Mouse (Mus musculus) MEL (cell line): ENCODE data around the gene Snd1. TPM values are rescaled to one million over a fixed set of nuclear protein-coding genes. Genes with fewer than 3 reads are reported as not detected.

ENCODE experiments used
- DNase-seq: peaks from one replicate; pipeline ENCODE4 v3.0.0; 2011; ENCODE audit warnings: low read depth, low spot score
- H3K27ac ChIP-seq: 2 replicates; pipeline ENCODE4 v1.5.1; 2012; ENCODE audit warnings: low read depth, mild to moderate bottlenecking, control low read depth, low read length, moderate library complexity; ENCODE audit not compliant: control insufficient read depth
- H3K27me3 ChIP-seq, 2 experiments: fragments of 150-350 bp in 1 of 2; sonication (generic) in 1 of 2; 2 replicates each; pipeline ENCODE4 v1.6.1; 2012; ENCODE audit warnings: low read length in 2 of 2, mild to moderate bottlenecking in 2 of 2, improper control_type of control experiment in 1 of 2, moderate library complexity in 1 of 2; ENCODE audit not compliant: insufficient read depth in 2 of 2, control insufficient read depth in 1 of 2
- H3K36me3 ChIP-seq, 2 experiments: 2 replicates each; pipeline ENCODE4 v1.6.1; 2012 to 2014; ENCODE audit warnings: low read length in 2 of 2, improper control_type of control experiment in 1 of 2, inconsistent platforms in 1 of 2, mild to moderate bottlenecking in 1 of 2; ENCODE audit not compliant: insufficient read depth in 2 of 2, control insufficient read depth in 1 of 2
- H3K4me1 ChIP-seq, 2 experiments: fragments of 150-350 bp in 1 of 2; sonication (generic) in 1 of 2; 2 replicates each; pipeline ENCODE4 v1.6.1; 2012; ENCODE audit warnings: low read length in 2 of 2, improper control_type of control experiment in 1 of 2, mild to moderate bottlenecking in 1 of 2; ENCODE audit not compliant: insufficient read depth in 2 of 2, control insufficient read depth in 1 of 2
- H3K4me3 ChIP-seq, 2 experiments: fragments of 150-350 bp in 1 of 2; sonication (generic) in 1 of 2; 2 replicates each; pipeline ENCODE4 v1.5.1; 2012; ENCODE audit warnings: low read depth in 2 of 2, low read length in 2 of 2, mild to moderate bottlenecking in 2 of 2, moderate library complexity in 2 of 2, control low read depth in 1 of 2, improper control_type of control experiment in 1 of 2; ENCODE audit not compliant: control insufficient read depth in 1 of 2, insufficient read depth in 1 of 2
- H3K79me2 ChIP-seq: 2 replicates; pipeline ENCODE4 v1.6.1; 2012; ENCODE audit warnings: mild to moderate bottlenecking, low read length, moderate library complexity; ENCODE audit not compliant: control insufficient read depth, poor library complexity, insufficient read depth
- H3K9ac ChIP-seq: 2 replicates; pipeline ENCODE4 v1.6.1; 2012; ENCODE audit warnings: low read depth, mild to moderate bottlenecking, control low read depth, low read length, moderate library complexity; ENCODE audit not compliant: control insufficient read depth, poor library complexity, severe bottlenecking
- H3K9me3 ChIP-seq: fragments of 150-350 bp; sonication (generic); replicated peaks from 2 replicates; pipeline ENCODE4 v1.6.1; 2012; ENCODE audit warnings: mild to moderate bottlenecking, low read length, improper control_type of control experiment, moderate library complexity; ENCODE audit not compliant: insufficient read depth
- ETS1 ChIP-seq: IDR thresholded peaks from 2 replicates; pipeline ENCODE4 v1.6.1; 2012; ENCODE audit warnings: low read depth, mild to moderate bottlenecking, inconsistent platforms, low read length, improper control_type of control experiment, moderate library complexity
- GABPA ChIP-seq: IDR thresholded peaks from 2 replicates; pipeline ENCODE4 v1.6.1; 2012; ENCODE audit warnings: low read depth, mild to moderate bottlenecking, inconsistent platforms, low read length, improper control_type of control experiment, moderate library complexity
- JUND ChIP-seq: IDR thresholded peaks from 2 replicates; pipeline ENCODE4 v1.6.1; 2011; ENCODE audit warnings: low read depth, mild to moderate bottlenecking, improper control_type of control experiment, low read length
- MAFK ChIP-seq: IDR thresholded peaks from 2 replicates; pipeline ENCODE4 v1.6.1; 2011; ENCODE audit warnings: low read depth, mild to moderate bottlenecking, low read length, improper control_type of control experiment, borderline replicate concordance
- MAZ ChIP-seq: IDR thresholded peaks from 2 replicates; pipeline ENCODE4 v1.6.1; 2012; ENCODE audit warnings: low read depth, mild to moderate bottlenecking, inconsistent platforms, low read length, improper control_type of control experiment
- MYB ChIP-seq: IDR thresholded peaks from 2 replicates; pipeline ENCODE4 v1.6.1; 2011; ENCODE audit warnings: mild to moderate bottlenecking, low read depth, low read length, improper control_type of control experiment
- NRF1 ChIP-seq: IDR thresholded peaks from 2 replicates; pipeline ENCODE4 v1.6.1; 2014; ENCODE audit warnings: low read depth, mild to moderate bottlenecking, inconsistent platforms, low read length, improper control_type of control experiment, moderate library complexity; ENCODE audit not compliant: poor library complexity, insufficient read depth, severe bottlenecking
- POLR2A ChIP-seq, 2 experiments: IDR thresholded peaks; 2 replicates each; pipeline ENCODE4 v1.6.1; 2011 to 2012; ENCODE audit warnings: low read length in 2 of 2, mild to moderate bottlenecking in 2 of 2, control low read depth in 1 of 2, improper control_type of control experiment in 1 of 2, low read depth in 1 of 2, moderate library complexity in 1 of 2; ENCODE audit not compliant: control insufficient read depth in 1 of 2, insufficient read depth in 1 of 2, poor library complexity in 1 of 2
- POLR2AphosphoS2 ChIP-seq: IDR thresholded peaks from 2 replicates; pipeline ENCODE4 v1.6.1; 2011; ENCODE audit warnings: low read length, improper control_type of control experiment
- POLR2AphosphoS5 ChIP-seq: IDR thresholded peaks from 2 replicates; pipeline ENCODE4 v1.6.1; 2012; ENCODE audit warnings: low read depth, borderline replicate concordance, mild to moderate bottlenecking, inconsistent platforms, low read length, moderate library complexity, mixed read lengths
- RAD21 ChIP-seq: IDR thresholded peaks from 2 replicates; pipeline ENCODE4 v1.6.1; 2011; ENCODE audit warnings: mild to moderate bottlenecking, low read depth, low read length, improper control_type of control experiment
- RCOR1 ChIP-seq: IDR thresholded peaks from 2 replicates; pipeline ENCODE4 v1.6.1; 2012; ENCODE audit warnings: low read depth, mild to moderate bottlenecking, inconsistent platforms, low read length, improper control_type of control experiment
- TAL1 ChIP-seq: IDR thresholded peaks from 2 replicates; pipeline ENCODE4 v1.6.1; 2012; ENCODE audit warnings: mild to moderate bottlenecking, inconsistent platforms, low read length, moderate library complexity, mixed read lengths
- USF1 ChIP-seq: IDR thresholded peaks from 2 replicates; pipeline ENCODE4 v1.6.1; 2014; ENCODE audit warnings: low read depth, mild to moderate bottlenecking, inconsistent platforms, low read length, improper control_type of control experiment, moderate library complexity
- USF2 ChIP-seq, 2 experiments: IDR thresholded peaks; 2 replicates each; pipeline ENCODE4 v1.6.1; 2011 to 2012; ENCODE audit warnings: improper control_type of control experiment in 2 of 2, low read length in 2 of 2, borderline replicate concordance in 1 of 2, inconsistent platforms in 1 of 2, low read depth in 1 of 2, mild to moderate bottlenecking in 1 of 2; ENCODE audit not compliant: insufficient read depth in 1 of 2
- ZKSCAN1 ChIP-seq: IDR thresholded peaks from 2 replicates; pipeline ENCODE4 v1.6.1; 2012; ENCODE audit warnings: low read depth, mild to moderate bottlenecking, inconsistent platforms, low read length, improper control_type of control experiment, moderate library complexity
- ZMIZ1 ChIP-seq: IDR thresholded peaks from 2 replicates; pipeline ENCODE4 v1.6.1; 2012; ENCODE audit warnings: low read depth, mild to moderate bottlenecking, inconsistent platforms, low read length, improper control_type of control experiment, moderate library complexity
- polyA plus RNA-seq, 2 experiments: library from polyadenylated mRNA; stranded (reverse) in 1 of 2; unstranded in 1 of 2; fragments of >175 nt in 1 of 2; fragments of >200 nt in 1 of 2; gene quantifications; 2 replicates each; pipeline versions ENCODE4 v1.2.1 to v1.2.4; 2012; ENCODE audit warnings: low replicate concordance in 2 of 2, low read depth in 1 of 2; ENCODE audit not compliant: insufficient read length in 2 of 2, insufficient read depth in 1 of 2, missing spikeins in 1 of 2
- total RNA-seq: library from RNA; depleted of rRNA; stranded (reverse); fragments of 300-350 nt; gene quantifications from 2 replicates; pipeline ENCODE4 v1.2.3, GENCODE M21; 2012

The Snd1 gene
- total and polyA plus RNA-seq, 3 experiments: 192 to 280 TPM; not detected in 1

DNA sequence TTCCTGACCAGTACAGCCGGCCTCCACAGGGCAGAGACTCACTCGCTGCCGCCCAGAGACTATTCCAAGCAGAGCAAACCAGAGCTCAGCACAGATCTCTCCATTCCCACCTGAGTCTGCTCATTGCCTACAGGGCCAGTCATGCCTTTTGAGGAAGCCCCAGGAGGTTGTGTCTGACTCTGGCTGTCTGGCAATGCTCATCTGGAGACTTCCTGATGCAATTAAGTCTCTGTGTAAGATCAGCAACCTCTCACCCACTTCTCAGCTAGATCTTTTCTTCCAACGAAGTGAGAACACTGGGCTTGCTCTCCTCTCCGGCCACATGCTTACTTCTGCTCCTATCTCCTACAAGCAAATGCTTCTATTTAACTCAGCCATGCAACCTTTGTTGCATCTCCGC lies 444.4 kb downstream of the Snd1 start:
- Histone ChIP-seq H3K4me3 (no peak overlapping the region), H3K9ac (no peak overlapping the region), H3K36me3 (no peaks in the 10 kb centered on the region), H3K27ac (no peak overlapping the region), H3K79me2 (no peaks in the 10 kb centered on the region), H3K27me3 (peaks cover 0 to 3% of the 10 kb centered on the region in 2 experiments; a peak in 1 of 4 replicates), H3K4me1 (no peaks in the 10 kb centered on the region), H3K9me3 (no peaks in the 10 kb centered on the region)
- TF ChIP-seq POLR2A (IDR thresholded peaks at IDR 0.05; ENCODE audit: control insufficient read depth in 1 of 2, insufficient read depth in 1 of 2, low read depth in 1 of 2, low read length in 2 of 2, poor library complexity in 1 of 2) (no peak), POLR2AphosphoS2 (no peak), POLR2AphosphoS5 (no peak), USF2 (IDR thresholded peaks at IDR 0.05; ENCODE audit: borderline replicate concordance in 1 of 2, insufficient read depth in 1 of 2, low read depth in 1 of 2, low read length in 2 of 2) (no peak), MAFK (no peak), GABPA (no peak), ZMIZ1 (no peak)
- DNase-seq: no peak

DNA sequence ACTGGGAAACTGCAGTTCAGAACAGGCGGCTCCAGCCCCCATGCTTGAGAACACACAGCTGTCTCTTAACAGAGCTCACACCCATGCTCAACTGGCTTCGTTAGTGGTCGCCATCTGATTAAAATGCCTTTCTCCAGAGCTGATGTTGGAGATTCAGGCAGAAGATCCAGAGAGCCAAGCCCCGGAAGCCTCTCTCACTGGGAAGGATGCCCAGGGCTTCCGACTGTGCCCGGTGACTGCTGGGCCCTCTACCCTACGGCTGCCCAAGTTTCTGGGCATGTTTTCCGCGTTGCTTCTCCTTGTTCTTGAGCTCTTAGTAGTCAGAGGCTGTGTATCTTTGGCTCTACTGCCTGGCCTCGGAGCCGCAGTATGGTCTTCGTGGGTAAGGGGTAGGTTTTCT lies 447.4 kb downstream of the Snd1 start:
- Histone ChIP-seq H3K4me3 (no peak overlapping the region), H3K4me1 (no peaks in the 10 kb centered on the region), H3K9me3 (no peaks in the 10 kb centered on the region), H3K27me3 (peaks cover 0 to 3% of the 10 kb centered on the region in 2 experiments; a peak in 1 of 4 replicates), H3K36me3 (no peaks in the 10 kb centered on the region), H3K27ac (no peak overlapping the region), H3K9ac (no peak overlapping the region), H3K79me2 (no peaks in the 10 kb centered on the region)
- DNase-seq: no peak
- TF ChIP-seq POLR2AphosphoS5 (no peak), JUND (no peak), MAZ (no peak), RCOR1 (no peak), ZKSCAN1 (no peak), RAD21 (no peak), NRF1 (no peak), TAL1 (no peak), USF1 (no peak), ETS1 (no peak), MYB (no peak), MAFK (no peak)
